Mouse (Mus musculus) adrenal gland, adult 2 months (tissue): ENCODE results near the gene Alg12. TPM values are rescaled to one million over a fixed set of nuclear protein-coding genes. Genes with fewer than 3 reads are reported as not detected.
"Not testable (repeated sequence)": the region's sequence is repeated elsewhere in the genome, so short reads cannot be mapped to it uniquely, and the experiment has no call there.

Source experiments
- DNase-seq: peaks from one replicate; pipeline ENCODE4 v3.0.0; 2021
- polyA plus RNA-seq: library from polyadenylated mRNA; depleted of rRNA; stranded (reverse); fragments of >200 nt; gene quantifications from 2 replicates; pipeline ENCODE4 v1.2.3, GENCODE M21; 2012; rRNA removed
- total RNA-seq, 2 experiments: library from RNA; stranded (reverse); gene quantifications; 2 replicates each; pipeline ENCODE4 v1.2.3; 2021

Alg12 gene
- total and polyA plus RNA-seq, 3 experiments, result 15.2 to 21.2 (median 19.2) TPM

DNA sequence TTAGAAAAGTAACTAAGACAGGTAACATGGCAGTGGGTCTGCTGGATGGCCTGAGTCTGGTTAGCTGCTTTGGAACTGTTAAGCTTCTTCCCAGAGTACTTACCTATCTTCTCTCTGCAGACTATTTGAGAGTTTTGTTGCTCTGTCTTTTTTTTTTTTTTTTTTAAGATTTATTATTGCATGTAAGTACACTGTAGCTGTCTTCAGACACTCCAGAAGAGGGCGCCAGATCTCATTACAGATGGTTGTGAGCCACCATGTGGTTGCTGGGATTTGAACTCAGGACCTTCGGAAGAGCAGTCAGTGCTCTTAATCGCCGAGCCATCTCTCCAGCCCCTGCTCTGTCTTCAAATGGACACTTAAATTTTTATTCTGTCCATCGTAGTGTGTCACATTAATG is 44.5 kb downstream of the Alg12 start:
- not testable (repeated sequence) for DNase-seq

DNA sequence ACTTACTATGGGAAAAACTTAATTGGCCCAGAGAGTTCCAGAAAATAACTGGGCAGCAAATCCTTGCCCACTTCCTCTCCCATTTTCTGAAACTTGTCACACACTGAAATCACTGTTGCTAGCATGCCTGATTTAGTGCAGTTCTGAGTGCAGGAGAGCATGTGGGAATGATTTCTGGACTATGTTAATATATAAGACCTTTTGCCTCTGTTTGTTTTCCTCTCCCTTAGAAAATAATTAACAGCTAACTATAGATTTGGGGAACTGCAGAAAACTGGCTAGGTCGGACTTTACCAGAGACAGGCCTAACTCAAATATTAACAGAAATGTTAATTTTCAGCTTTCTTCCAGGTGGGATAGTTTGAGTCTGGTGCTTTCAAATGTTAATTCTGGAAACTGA is 50.6 kb downstream of the Alg12 start:
- no peak for DNase-seq

DNA sequence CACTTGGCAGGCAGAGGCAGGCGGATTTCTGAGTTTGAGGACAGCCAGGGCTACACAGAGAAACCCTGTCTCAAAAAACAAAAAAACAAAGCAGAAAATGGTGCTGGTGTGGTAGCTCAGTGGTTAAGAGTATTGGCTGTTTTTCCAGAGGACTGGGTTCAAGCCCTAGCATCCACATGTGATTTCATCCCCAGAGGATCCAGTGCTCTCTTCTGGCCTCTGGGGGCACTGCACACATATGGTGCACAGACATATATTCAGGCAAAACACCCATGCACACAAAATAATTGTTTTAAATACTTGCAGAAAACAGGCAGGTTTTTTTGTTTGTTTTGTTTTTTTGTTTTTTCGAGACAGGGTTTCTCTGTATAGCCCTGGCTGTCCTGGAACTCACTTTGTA is 53.0 kb downstream of the Alg12 start:
- not testable (repeated sequence) for DNase-seq

DNA sequence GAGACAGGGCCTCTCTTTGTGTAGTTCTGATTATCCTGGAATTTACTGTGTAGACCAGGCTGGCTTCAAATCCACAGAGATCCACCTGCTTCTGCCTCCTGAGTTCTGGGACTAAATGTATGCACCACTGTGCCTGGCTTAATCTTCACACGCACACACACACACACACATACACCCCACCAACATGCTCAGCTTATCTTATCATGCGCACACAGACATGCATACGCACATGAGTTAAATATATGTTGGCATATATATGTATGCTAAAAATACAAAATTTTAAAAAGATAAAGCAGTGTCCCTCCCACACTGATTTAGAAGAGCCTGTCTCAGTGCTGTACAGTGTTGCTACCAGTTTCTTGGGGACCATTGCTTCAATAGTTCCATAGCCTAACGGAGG is 57.6 kb downstream of the Alg12 start:
- DNase-seq, result no peak

DNA sequence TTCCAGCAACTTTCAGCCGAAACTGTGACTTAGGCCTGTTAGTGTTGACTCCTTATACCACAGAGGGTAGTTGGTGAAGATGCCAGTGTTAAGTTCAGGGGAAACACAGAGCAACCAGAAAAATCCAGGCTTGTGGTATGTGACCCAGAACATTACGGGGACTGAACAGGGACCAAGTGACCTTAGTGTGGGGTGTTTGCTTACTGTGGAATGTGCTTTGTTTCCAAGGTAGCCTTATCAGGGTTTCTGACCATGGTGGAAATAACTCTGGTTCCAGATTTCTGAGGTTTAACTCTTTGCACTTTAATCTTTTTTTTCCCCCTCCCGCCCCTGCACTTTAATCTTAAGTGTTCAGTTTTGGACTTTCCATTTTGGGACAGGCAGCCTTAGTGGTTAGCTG is 61.1 kb downstream of the Alg12 start:
- no peak for DNase-seq

DNA sequence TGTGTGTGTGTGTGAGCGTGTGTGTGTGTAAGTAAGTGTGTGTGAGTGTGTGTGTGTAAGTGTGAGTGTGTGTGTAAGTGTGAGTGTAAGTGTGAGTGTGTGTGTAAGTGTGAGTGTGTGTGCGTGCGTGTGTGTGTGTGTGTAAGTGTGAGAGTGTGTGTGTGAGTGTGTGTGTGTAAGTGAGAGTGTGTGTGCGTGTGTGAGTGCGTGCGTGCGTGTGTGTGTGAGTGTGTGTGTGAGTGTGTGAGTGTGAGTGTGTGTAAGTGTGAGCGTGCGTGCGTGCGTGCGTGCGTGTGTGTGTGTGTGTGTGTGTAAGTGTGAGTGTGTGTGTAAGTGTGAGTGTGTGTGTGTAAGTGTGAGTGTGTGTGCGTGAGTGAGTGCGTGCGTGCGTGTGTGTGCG is 63.4 kb downstream of the Alg12 start:
- DNase-seq, result no peak

Other genes with a start within 250 kb of the Alg12 start
- gene Zdhhc25, start 219.0 kb downstream of the Alg12 start, total RNA-seq, result not detected
- not detected in 2 replicates for gene Zdhhc25, start 219.0 kb downstream of the Alg12 start, polyA plus RNA-seq
- 10 to 100 TPM; 38.0 to 52.6 TPM for gene Brd1, start 85.1 kb downstream of the Alg12 start, total RNA-seq
- 7.5 and 9.6 TPM in 2 replicates for gene Brd1, start 85.1 kb downstream of the Alg12 start, polyA plus RNA-seq
- gene Zbed4, start 67.7 kb downstream of the Alg12 start, total RNA-seq, result 10 to 100 TPM in 1 of 2 experiments, 1 to 10 TPM in 1; 7.5 to 13.2 TPM
- gene Zbed4, start 67.7 kb downstream of the Alg12 start, polyA plus RNA-seq, result 1.7 and 2.0 TPM in 2 replicates
- 10 to 100 TPM; 44.8 to 45.6 TPM for gene Creld2, start 328 bp upstream of the Alg12 start, total RNA-seq
- 25.5 and 25.7 TPM in 2 replicates for gene Creld2, start 328 bp upstream of the Alg12 start, polyA plus RNA-seq
- 100 to 1,000 TPM in 1 of 2 experiments, 10 to 100 TPM in 1; 71.7 to 105 TPM for gene Pim3, start 42.9 kb upstream of the Alg12 start, total RNA-seq
- 156 and 157 TPM in 2 replicates for gene Pim3, start 42.9 kb upstream of the Alg12 start, polyA plus RNA-seq
- gene Ttll8, start 135.1 kb upstream of the Alg12 start, total RNA-seq, result under 1 TPM in 1 of 2 experiments, not detected in 1; 0.17 TPM
- 0.03 TPM in 1 of 2 replicates, not detected in the other for gene Ttll8, start 135.1 kb upstream of the Alg12 start, polyA plus RNA-seq
- not detected for gene Mlc1, start 159.7 kb upstream of the Alg12 start, total RNA-seq
- gene Mlc1, start 159.7 kb upstream of the Alg12 start, polyA plus RNA-seq, result not detected in 2 replicates
- not detected for gene Mov10l1, start 163.6 kb upstream of the Alg12 start, total RNA-seq
- gene Mov10l1, start 163.6 kb upstream of the Alg12 start, polyA plus RNA-seq, result not detected in 2 replicates
- 1 to 10 TPM in 1 of 2 experiments, under 1 TPM in 1; 0.61 to 1.3 TPM for gene Panx2, start 240.4 kb upstream of the Alg12 start, total RNA-seq
- 1.1 and 1.9 TPM in 2 replicates for gene Panx2, start 240.4 kb upstream of the Alg12 start, polyA plus RNA-seq